Mouse (Mus musculus): ENCODE data around the gene Yif1b. TPM values are rescaled to one million over a fixed set of nuclear protein-coding genes. Genes with fewer than 3 reads are reported as not detected.

Yif1b gene
- 10 to 100 TPM; 22.3 to 24.6 TPM for total RNA-seq (2023)

GRCm38 (mm10) chr7:29238019-29238967, at the start of gene Yif1b:
Yif1b (plus strand) TSS chr7:29238329.

DNA sequence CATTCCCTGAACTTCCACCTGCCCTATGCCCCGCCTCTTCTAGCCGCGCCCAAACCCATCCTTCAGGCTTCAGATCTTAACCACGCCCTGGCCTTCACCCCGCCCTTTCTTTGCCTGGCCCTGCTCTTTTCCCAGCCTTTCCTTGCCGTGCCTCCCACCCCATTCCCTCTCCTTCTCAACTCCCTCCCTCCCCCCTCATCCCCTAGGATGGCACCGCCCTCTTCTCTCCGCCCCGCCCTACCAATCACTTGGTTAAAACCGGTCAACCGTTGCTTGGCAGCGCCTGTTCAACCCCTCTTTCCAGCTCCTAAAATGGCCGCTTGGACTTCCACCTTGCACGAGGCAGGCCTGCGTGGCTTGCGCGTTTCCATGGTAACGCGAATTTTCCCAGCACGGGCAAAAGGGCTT, 24.4 kb upstream of the Yif1b start, which contains the start of gene Catsperg1:
Catsperg1 (minus strand) TSS at position 361 of the 408 bp plus-strand sequence.

DNA sequence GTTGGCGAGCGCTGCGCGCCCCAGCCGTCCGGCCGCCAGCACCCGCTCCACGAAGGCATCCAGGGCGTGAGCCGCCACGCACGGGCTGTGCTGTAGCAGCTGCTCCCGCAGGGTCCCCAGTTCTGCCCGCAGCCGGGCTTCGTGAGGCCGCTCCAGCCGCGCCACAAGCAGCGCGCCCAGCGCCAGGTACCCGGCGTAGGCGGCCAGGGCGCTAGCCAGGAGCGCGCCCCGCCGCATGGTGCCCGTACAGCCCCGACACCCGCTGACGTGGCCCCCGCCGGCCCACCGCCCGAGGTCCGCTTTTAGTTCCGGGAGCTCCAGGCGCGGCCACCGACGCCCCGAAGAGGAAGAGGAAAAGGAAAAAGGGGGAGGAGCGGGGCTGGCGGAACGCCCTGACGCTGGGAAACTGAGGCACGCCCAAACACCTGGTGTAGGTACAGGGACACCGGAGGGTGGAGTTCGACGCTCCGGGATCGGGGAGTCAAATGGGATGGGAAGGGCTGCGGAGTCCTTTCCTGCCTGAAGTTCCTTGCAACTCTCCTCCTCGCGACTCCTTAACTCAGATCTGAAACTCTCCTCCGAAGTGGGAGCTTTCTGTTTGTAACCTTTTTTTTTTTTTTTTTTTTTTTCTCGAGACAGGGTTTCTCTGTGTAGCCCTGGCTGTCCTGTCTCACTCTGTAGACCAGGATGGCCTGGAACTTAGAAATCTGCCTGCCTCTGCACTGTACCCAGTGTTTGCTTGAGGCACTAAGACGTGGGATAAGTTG, 5.7 kb upstream of the Yif1b start, which contains the start of gene Kcnk6:
Kcnk6 (minus strand) TSS at position 269 of the 767 bp plus-strand sequence.

DNA sequence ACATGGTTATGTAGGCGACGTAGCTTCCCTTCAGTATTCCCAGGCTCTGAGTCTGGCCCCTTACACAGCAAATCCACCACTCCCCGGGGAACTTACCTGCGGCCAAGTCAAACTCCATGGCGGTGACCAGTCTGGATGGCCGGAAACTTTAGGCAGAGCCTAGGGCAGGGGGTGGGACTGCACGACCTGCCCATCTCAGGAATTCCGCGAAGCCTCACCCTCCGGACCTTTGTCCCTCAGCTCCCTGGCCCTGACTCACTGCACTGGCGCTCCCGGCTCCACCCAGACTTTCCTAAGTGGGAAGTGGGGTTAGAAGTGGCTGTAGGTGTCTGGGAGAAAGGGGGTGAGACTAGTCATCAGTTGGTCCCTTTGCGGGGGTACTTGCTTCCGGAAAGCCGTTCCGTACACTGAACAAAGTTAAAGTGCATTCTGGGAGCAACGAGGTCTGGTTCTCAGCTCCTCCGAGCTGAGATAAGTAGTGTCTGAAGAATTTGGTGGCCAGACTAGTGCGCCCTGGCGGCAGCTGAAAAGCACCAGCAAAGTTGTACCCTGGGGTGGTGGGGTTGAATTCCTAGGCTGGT, 10.2 kb downstream of the Yif1b start, which contains the start of gene 2200002D01Rik:
2200002D01Rik (minus strand) TSS at position 206 of the 581 bp plus-strand sequence.

GRCm38 (mm10) chr7:29281201-29282073, 43.3 kb downstream of the Yif1b start, which contains the start of gene Spint2:
Spint2 (minus strand) TSS chr7:29281912.

GRCm38 (mm10) chr7:29288942-29289638, 51.0 kb downstream of the Yif1b start, which contains the start of gene Ppp1r14a:
Ppp1r14a (plus strand) TSS chr7:29289308.

Other genes with a start within 250 kb of the Yif1b start
- under 1 TPM; 0.32 to 0.39 TPM for gene Ryr1, start 113.2 kb upstream of the Yif1b start, total RNA-seq (2023)
- 1 to 10 TPM; 4.1 to 4.4 TPM for gene Rasgrp4, start 103.5 kb upstream of the Yif1b start, total RNA-seq (2023)
- gene Fam98c, start 82.1 kb upstream of the Yif1b start, total RNA-seq (2023) = 10 to 100 TPM; 27.9 to 33.3 TPM
- gene Ggn, start 68.1 kb upstream of the Yif1b start, total RNA-seq (2023) = not detected
- 1 to 10 TPM; 1.5 to 1.7 TPM for gene Spred3, start 67.9 kb upstream of the Yif1b start, total RNA-seq (2023)
- 100 to 1,000 TPM; 197 to 231 TPM for gene Psmd8, start 57.6 kb upstream of the Yif1b start, total RNA-seq (2023)
- 1 to 10 TPM; 2.4 to 2.8 TPM for gene Catsperg1, start 24.3 kb upstream of the Yif1b start, total RNA-seq (2023)
- 1 to 10 TPM; 1.4 to 1.9 TPM for gene Kcnk6, start 5.8 kb upstream of the Yif1b start, total RNA-seq (2023)
- gene 2200002D01Rik, start 10.1 kb downstream of the Yif1b start, total RNA-seq (2023) = 1 to 10 TPM; 3.2 to 3.5 TPM
- 10 to 100 TPM; 38.6 to 45.2 TPM for gene Spint2, start 43.6 kb downstream of the Yif1b start, total RNA-seq (2023)
- not detected for gene Ppp1r14a, start 51.0 kb downstream of the Yif1b start, total RNA-seq (2023)
- gene Dpf1, start 65.6 kb downstream of the Yif1b start, total RNA-seq (2023) = 1 to 10 TPM in 1 of 2 experiments, not detected in 1; 1.0 TPM

Data from B cell, adult 67 days (primary cell).